Mouse (Mus musculus): ENCODE measurements at regions not wholly inside any gene's neighbourhood (a gene's known extent, or its start where the extent isn't known, plus 50 kb on each side); places are given as distances from the start of the nearest gene placed in this dataset.

GRCm38 (mm10) chr3:118418981-118419380 is 142.9 kb upstream of the Dpyd start:
- DNase-seq (ENCODE audit: low read depth, low spot score), result no peak

- DNase-seq (ENCODE audit: low read depth, low spot score), result no peak
These were observed 140.2 kb upstream of the Dpyd start for GRCm38 (mm10) chr3:118421701-118422100.

- no peak for DNase-seq (ENCODE audit: low read depth, low spot score)
These were observed 136.2 kb upstream of the Dpyd start for GRCm38 (mm10) chr3:118425748-118426147.

- DNase-seq (ENCODE audit: low read depth, low spot score), result peak; percentile 67
These were observed 133.4 kb upstream of the Dpyd start for GRCm38 (mm10) chr3:118428523-118428922.

GRCm38 (mm10) chr3:118429825-118430630 is 131.9 kb upstream of the Dpyd start:
- DNase-seq (ENCODE audit: low read depth, low spot score), result no peak

- no peak for DNase-seq (ENCODE audit: low read depth, low spot score)
These were observed 131.4 kb upstream of the Dpyd start for GRCm38 (mm10) chr3:118430631-118430906.

- peak; percentile 94 for DNase-seq (ENCODE audit: low read depth, low spot score)
These were observed 130.8 kb upstream of the Dpyd start for GRCm38 (mm10) chr3:118431031-118431723.

GRCm38 (mm10) chr3:118433441-118434021 is 128.4 kb upstream of the Dpyd start:
- no peak for DNase-seq (ENCODE audit: low read depth, low spot score)

GRCm38 (mm10) chr3:118434311-118434710 is 127.6 kb upstream of the Dpyd start:
- DNase-seq (ENCODE audit: low read depth, low spot score), result no peak

- DNase-seq (ENCODE audit: low read depth, low spot score), result no peak
These were observed 127.1 kb upstream of the Dpyd start for GRCm38 (mm10) chr3:118434847-118435246.

- no peak for DNase-seq (ENCODE audit: low read depth, low spot score)
These were observed 126.7 kb upstream of the Dpyd start for GRCm38 (mm10) chr3:118435248-118435647.

- DNase-seq (ENCODE audit: low read depth, low spot score), result no peak
These were observed 118.1 kb upstream of the Dpyd start for GRCm38 (mm10) chr3:118443742-118444332.

GRCm38 (mm10) chr3:118445360-118445759 is 116.6 kb upstream of the Dpyd start:
- DNase-seq (ENCODE audit: low read depth, low spot score), result no peak

GRCm38 (mm10) chr3:118459636-118460035 is 102.3 kb upstream of the Dpyd start:
- DNase-seq (ENCODE audit: low read depth, low spot score), result no peak

- DNase-seq (ENCODE audit: low read depth, low spot score), result no peak
These were observed 96.3 kb upstream of the Dpyd start for GRCm38 (mm10) chr3:118465611-118466010.

GRCm38 (mm10) chr3:118472215-118472799 is 89.6 kb upstream of the Dpyd start:
- peak; percentile 64 for DNase-seq (ENCODE audit: low read depth, low spot score)

- no peak for DNase-seq (ENCODE audit: low read depth, low spot score)
These were observed 83.9 kb upstream of the Dpyd start for GRCm38 (mm10) chr3:118478065-118478464.

GRCm38 (mm10) chr3:118480515-118481248 is 81.2 kb upstream of the Dpyd start:
- DNase-seq (ENCODE audit: low read depth, low spot score), result no peak

GRCm38 (mm10) chr3:118485966-118486365 is 76.0 kb upstream of the Dpyd start:
- no peak for DNase-seq (ENCODE audit: low read depth, low spot score)

GRCm38 (mm10) chr3:118487408-118487807 is 74.5 kb upstream of the Dpyd start:
- DNase-seq (ENCODE audit: low read depth, low spot score), result no peak

- DNase-seq (ENCODE audit: low read depth, low spot score), result no peak
These were observed 70.8 kb upstream of the Dpyd start for GRCm38 (mm10) chr3:118491101-118491500.
